In genomic region chr10:94356504-94357169, GRCm38 (mm10) we compare ENCODE assay signal across 15 mouse cellular contexts. TPM values are rescaled to one million over a fixed set of nuclear protein-coding genes. Genes with fewer than 3 reads are reported as not detected.
DNase-seq lines count a peak whose midpoint lies in the region; ATAC-seq and TF ChIP-seq lines count a peak whose summit lies in the region.
"Had no signal": no experiment of that assay in that cellular context is flagged by ENCODE, and none has a peak within 500 bp of the region (broad histone marks: within the 10 kb centered on the region; RNA-seq: fewer than 3 reads in every experiment).

No protein-coding gene starts in this region.

- DNase-seq in layer of hippocampus, adult 2 months (ENCODE audit: low spot score in 2 of 2) = no peak
- DNase-seq in layer of hippocampus, postnatal 36 days = no peak
- DNase-seq in MEL-GATA-1-ER (ENCODE audit: extremely low read depth, low read depth) = peak; percentile 50
- DNase-seq in heart, postnatal 10 days = peak; percentile 22 to 25
- DNase-seq in right cerebral cortex, postnatal 4 days = no peak
- DNase-seq: cerebellum, adult 18-20 months; forebrain, postnatal 0 days; kidney, adult 18-20 months had no signal

- intact Hi-C loops in heart, postnatal 10 days (cut with DNase I) = no loop called here

- H3K4me3 ChIP-seq in layer of hippocampus, adult 2 months = no peak overlapping the region; the same call in 1 of the 2 replicates
- H3K4me3 ChIP-seq: embryonic facial prominence, embryonic 12.5 days; heart, embryonic 15.5 days; left cerebral cortex, adult 2 months had no signal

- peak overlapping the region; percentile 68; the same call in 1 of the 2 replicates for H3K27ac ChIP-seq in layer of hippocampus, adult 2 months
- H3K27ac ChIP-seq: embryonic facial prominence, embryonic 12.5 days; heart, embryonic 15.5 days; left cerebral cortex, adult 2 months had no signal

- no peak for TF ChIP-seq CTCF in layer of hippocampus, adult 2 months (conservative IDR thresholded peaks at IDR 0.05)

- ATAC-seq in monocyte, adult 5-6 weeks (replicated peaks; ENCODE audit: insufficient number of reproducible peaks, low FRiP score, low TSS enrichment, poor library complexity, severe bottlenecking) = peak; percentile 40
- ATAC-seq in activated CD4-positive, CD25-positive, alpha-beta regulatory T cell, adult 4 months = no peak
- ATAC-seq: forebrain, postnatal 0 days had no signal

RNA-seq across cellular contexts. Expression of gene Tmcc3, which starts 44.9 kb away (rescaled TPM):
- total RNA-seq in layer of hippocampus, adult 2 months (2021) = 10 to 100 TPM; 43.9 to 44.3 TPM
- 10 to 100 TPM; 45.8 to 46.6 TPM for total RNA-seq in layer of hippocampus, postnatal 36 days (2021)
- 10 to 100 TPM; 30.9 to 34.0 TPM for total RNA-seq in heart, postnatal 10 days (2021)
- total RNA-seq in monocyte, adult 5-6 weeks (2017) = 9.3 to 18.6 TPM (median 11.4 TPM) in 3 replicates
- 1 to 10 TPM in 1 of 2 experiments, under 1 TPM in 1; 0.44 to 1.8 TPM for polyA plus RNA-seq in activated CD4-positive, CD25-positive, alpha-beta regulatory T cell, adult 4 months (2017; shearing (Covaris generic))

RNA-seq across cellular contexts. Expression of gene Gm4792, which starts 58.1 kb away (rescaled TPM):
- total RNA-seq in layer of hippocampus, adult 2 months (2021) = not detected
- total RNA-seq in layer of hippocampus, postnatal 36 days (2021) = not detected
- not detected for total RNA-seq in heart, postnatal 10 days (2021)
- not detected in 3 replicates for total RNA-seq in monocyte, adult 5-6 weeks (2017)
- polyA plus RNA-seq in activated CD4-positive, CD25-positive, alpha-beta regulatory T cell, adult 4 months (2017; shearing (Covaris generic)) = not detected
- total RNA-seq: forebrain, postnatal 0 days; left cerebral cortex, adult 2 months had no signal
- polyA plus RNA-seq: embryonic facial prominence, embryonic 12.5 days; heart, embryonic 15.5 days; liver, embryonic 16.5 days; testis, adult 2 months had no signal

Comparison
In these comparisons a context has a peak if more than half of its experiments do, and no peak if none do; other contexts are left out.
1. DNase-seq: peak in MEL-GATA-1-ER (single experiment) and heart, postnatal 10 days (2 of 2); none in layer of hippocampus, adult 2 months (0 of 2), layer of hippocampus, postnatal 36 days (0 of 2) and right cerebral cortex, postnatal 4 days (single experiment).